11 mouse cellular contexts compared by ENCODE assay signal in the genomic region with DNA sequence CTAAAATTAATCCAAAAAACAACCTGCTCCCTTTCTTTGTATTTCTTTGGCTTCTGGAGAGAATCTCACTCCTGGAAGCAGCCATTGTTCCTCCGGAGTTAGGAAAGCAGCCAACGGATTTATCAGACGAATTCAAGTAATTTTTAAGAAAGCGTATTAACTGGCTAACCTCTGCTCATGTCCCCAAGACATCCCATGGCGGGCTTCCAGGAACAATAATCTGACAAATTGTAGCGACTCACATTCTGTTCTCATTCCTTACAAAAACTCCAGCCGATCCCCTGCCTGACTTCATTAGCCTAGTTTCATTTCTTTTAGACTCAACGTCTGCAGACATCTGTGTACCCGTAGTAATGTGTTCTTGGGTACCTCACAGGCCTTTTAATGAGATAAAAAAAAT. TPM values are rescaled to one million over a fixed set of nuclear protein-coding genes. Genes with fewer than 3 reads are reported as not detected.
DNase-seq lines count a peak whose midpoint lies in the region; ATAC-seq and TF ChIP-seq lines count a peak whose summit lies in the region.
"Had no signal": no experiment of that assay in that cellular context is flagged by ENCODE, and none has a peak within 500 bp of the region (broad histone marks: within the 10 kb centered on the region; RNA-seq: fewer than 3 reads in every experiment).

No protein-coding gene starts in this region.

- peak overlapping the region; percentile 32; the same call in 1 of the 2 replicates for H3K27ac ChIP-seq in layer of hippocampus, adult 2 months
- no peak overlapping the region; the same call in 1 of the 2 replicates for H3K27ac ChIP-seq in embryonic facial prominence, embryonic 14.5 days (replicated peaks; ENCODE audit: low read depth, low read length)
- H3K27ac ChIP-seq: forebrain, embryonic 13.5 days; midbrain, embryonic 12.5 days had no signal

- peaks cover 18% of the 10 kb centered on the region for H3K4me1 ChIP-seq in embryonic facial prominence, embryonic 14.5 days (ENCODE audit: control insufficient read depth, insufficient read depth, low read length)

- peaks cover 17% of the 10 kb centered on the region; the same call in 1 of the 2 replicates for H3K36me3 ChIP-seq in embryonic facial prominence, embryonic 14.5 days (ENCODE audit: control insufficient read depth, insufficient read depth, low read length)
- H3K36me3 ChIP-seq: midbrain, embryonic 12.5 days had no signal

- no peak for TF ChIP-seq CTCF in layer of hippocampus, adult 2 months (conservative IDR thresholded peaks at IDR 0.05)

- H3K4me2 ChIP-seq in embryonic facial prominence, embryonic 14.5 days (ENCODE audit: low read depth, low read length) = no peak overlapping the region
- H3K4me2 ChIP-seq: forebrain, embryonic 13.5 days; midbrain, embryonic 12.5 days had no signal

- H3K9ac ChIP-seq in embryonic facial prominence, embryonic 14.5 days (ENCODE audit: low read depth, low read length) = no peak overlapping the region
- H3K9ac ChIP-seq: forebrain, embryonic 13.5 days; midbrain, embryonic 12.5 days had no signal

- no peaks in the 10 kb centered on the region for H3K9me3 ChIP-seq in embryonic facial prominence, embryonic 14.5 days (ENCODE audit: control insufficient read depth, low read length)
- H3K9me3 ChIP-seq: forebrain, embryonic 13.5 days; midbrain, embryonic 12.5 days had no signal

- WGBS in embryonic facial prominence, embryonic 14.5 days = 57% methylated on average over 9 of the region's 9 CpGs

- no peaks in the 10 kb centered on the region for H3K27me3 ChIP-seq in embryonic facial prominence, embryonic 14.5 days (replicated peaks; ENCODE audit: control insufficient read depth, insufficient read depth, low read length)
- H3K27me3 ChIP-seq: forebrain, embryonic 13.5 days; midbrain, embryonic 12.5 days had no signal

- H3K4me3 ChIP-seq in layer of hippocampus, adult 2 months = no peak overlapping the region
- no peak overlapping the region for H3K4me3 ChIP-seq in embryonic facial prominence, embryonic 14.5 days (ENCODE audit: low read depth, low read length)
- H3K4me3 ChIP-seq: forebrain, embryonic 13.5 days; midbrain, embryonic 12.5 days had no signal

- no peak for ATAC-seq in embryonic facial prominence, embryonic 14.5 days (ENCODE audit: low read depth)
- no peak for ATAC-seq in inflammation-experienced regulatory T-cells, adult 6 months
- ATAC-seq: forebrain, embryonic 13.5 days had no signal

- no peak for DNase-seq in layer of hippocampus, adult 2 months (ENCODE audit: low spot score in 2 of 2)
- DNase-seq in layer of hippocampus, adult 11-12 months (ENCODE audit: low spot score) = no peak
- peak; percentile 62 for DNase-seq in embryonic facial prominence, embryonic 14.5 days (ENCODE audit: low spot score)
- DNase-seq in heart, postnatal 14 days = peak; percentile 71 to 74
- DNase-seq in lung, postnatal 10 days = peak; percentile 59
- no peak for DNase-seq in thymus, postnatal 4 days
- no peak for DNase-seq in right cerebral cortex, postnatal 10 days (ENCODE audit: low spot score in 2 of 2)
- DNase-seq: cerebellum, adult 11 months had no signal

- intact Hi-C loops in heart, postnatal 14 days (cut with DNase I) = no loop called here

RNA-seq across cellular contexts. Expression of a gene that starts 45.7 kb away (rescaled TPM):
- 1 to 10 TPM; 2.6 to 2.8 TPM for total RNA-seq in layer of hippocampus, adult 2 months (2021)
- 2.5 and 3.1 TPM in 2 replicates for polyA plus RNA-seq in embryonic facial prominence, embryonic 14.5 days (2014; fragmentation: Nextera tagmentation; extraction: Ambion mirVana)
- 1 to 10 TPM; 2.4 to 2.8 TPM for total RNA-seq in heart, postnatal 14 days (2021)
- not detected for polyA plus RNA-seq in inflammation-experienced regulatory T-cells, adult 6 months (2017; shearing (Covaris generic))

Comparison
In these comparisons a context has a peak if more than half of its experiments do, and no peak if none do; other contexts are left out.
1. DNase-seq: peak in embryonic facial prominence, embryonic 14.5 days (single experiment), heart, postnatal 14 days (2 of 2) and lung, postnatal 10 days (single experiment); none in layer of hippocampus, adult 2 months (0 of 2), layer of hippocampus, adult 11-12 months (single experiment), thymus, postnatal 4 days (single experiment) and right cerebral cortex, postnatal 10 days (0 of 2).